Mouse (Mus musculus) kidney, embryonic 14.5 days (tissue): ENCODE results near the gene Gm10322. TPM values are rescaled to one million over a fixed set of nuclear protein-coding genes. Genes with fewer than 3 reads are reported as not detected.

Source experiments
- ATAC-seq: fragments of 200-750 bp; cut with Nextera tagmentation; 2 replicates; pipeline ENCODE4 v1.8.0; 2017; ENCODE audit warnings: moderate number of reproducible peaks, mild to moderate bottlenecking, moderate TSS enrichment, moderate library complexity; ENCODE audit not compliant: low FRiP score, low TSS enrichment
- H3K27ac ChIP-seq: fragments of 300-500 bp; sonication (generic); 2 replicates; pipeline ENCODE4 v1.5.1; 2014; ENCODE audit warnings: low read depth, mild to moderate bottlenecking, low read length, moderate library complexity, mixed read lengths
- H3K27me3 ChIP-seq: fragments of 300-500 bp; sonication (generic); 2 replicates; pipeline ENCODE4 v1.6.1; 2014; ENCODE audit warnings: mild to moderate bottlenecking, low read length; ENCODE audit not compliant: control insufficient read depth, insufficient read depth
- H3K36me3 ChIP-seq: fragments of 300-500 bp; sonication (generic); 2 replicates; pipeline ENCODE4 v1.6.1; 2014; ENCODE audit warnings: low read length, mixed read lengths; ENCODE audit not compliant: control insufficient read depth, insufficient read depth
- H3K4me1 ChIP-seq: fragments of 300-500 bp; sonication (generic); 2 replicates; pipeline ENCODE4 v1.6.1; 2014; ENCODE audit warnings: low read length, mixed read lengths; ENCODE audit not compliant: control insufficient read depth, insufficient read depth
- H3K4me2 ChIP-seq: fragments of 300-500 bp; sonication (generic); replicated peaks from 2 replicates; pipeline ENCODE4 v1.6.1; 2014; ENCODE audit warnings: low read depth, mild to moderate bottlenecking, low read length
- H3K4me3 ChIP-seq: fragments of 300-500 bp; sonication (generic); 2 replicates; pipeline ENCODE4 v1.5.1; 2014; ENCODE audit warnings: mild to moderate bottlenecking, low read length
- H3K9ac ChIP-seq: fragments of 300-500 bp; sonication (generic); 2 replicates; pipeline ENCODE4 v1.6.1; 2014; ENCODE audit warnings: low read depth, mild to moderate bottlenecking, low read length, moderate library complexity
- H3K9me3 ChIP-seq: fragments of 300-500 bp; sonication (generic); 2 replicates; pipeline ENCODE4 v1.6.1; 2016; ENCODE audit warnings: low read length; ENCODE audit not compliant: control insufficient read depth
- WGBS: fragments of 180-500 bp; shearing (Covaris S2); extraction: QIAGEN DNeasy Blood & Tissue Kit; methylation state at CpG from one replicate; pipeline ENCODE4 v1.1.7; 2014; 5-methylcytosine and 5-hydroxymethylcytosine counted together
- polyA plus RNA-seq: library from polyadenylated mRNA; unstranded; fragments of >200 nt; fragmentation: Nextera tagmentation; extraction: Ambion mirVana; gene quantifications from 2 replicates; pipeline ENCODE4 v1.2.1, GENCODE M21; 2014

The Gm10322 gene
- polyA plus RNA-seq, 1 experiment from 2014 or later = not detected

DNA sequence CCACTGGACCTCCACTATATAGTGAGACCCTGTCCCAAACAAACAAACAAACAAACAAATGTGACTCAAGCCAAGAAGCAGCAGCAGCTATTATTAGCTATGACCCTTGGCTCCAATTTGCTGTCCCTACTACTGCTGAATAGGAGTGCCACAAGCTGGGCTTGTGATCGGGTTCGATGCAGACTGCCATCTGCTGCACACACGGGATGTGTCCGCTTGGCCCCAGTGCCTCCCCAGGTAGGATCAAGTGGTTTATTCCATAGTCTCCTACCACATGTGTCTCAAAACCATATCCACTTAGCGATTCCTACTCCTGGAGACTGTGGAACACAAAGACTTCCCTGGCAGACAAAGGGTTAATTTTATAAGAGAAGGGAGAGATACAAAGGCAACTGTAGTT, 1.7 kb upstream of the Gm10322 start:
- Histone ChIP-seq H3K4me1 (peaks cover 10% of the 10 kb centered on the region; the same call in 1 of the 2 replicates), H3K27me3 (no peaks in the 10 kb centered on the region), H3K27ac (no peak overlapping the region), H3K9me3 (no peaks in the 10 kb centered on the region), H3K9ac (no peak overlapping the region), H3K4me2 (no peak overlapping the region), H3K4me3 (no peak overlapping the region), H3K36me3 (no peaks in the 10 kb centered on the region)
- ATAC-seq = no peak
- WGBS = 86% methylated on average over 5 of the region's 5 CpGs

DNA sequence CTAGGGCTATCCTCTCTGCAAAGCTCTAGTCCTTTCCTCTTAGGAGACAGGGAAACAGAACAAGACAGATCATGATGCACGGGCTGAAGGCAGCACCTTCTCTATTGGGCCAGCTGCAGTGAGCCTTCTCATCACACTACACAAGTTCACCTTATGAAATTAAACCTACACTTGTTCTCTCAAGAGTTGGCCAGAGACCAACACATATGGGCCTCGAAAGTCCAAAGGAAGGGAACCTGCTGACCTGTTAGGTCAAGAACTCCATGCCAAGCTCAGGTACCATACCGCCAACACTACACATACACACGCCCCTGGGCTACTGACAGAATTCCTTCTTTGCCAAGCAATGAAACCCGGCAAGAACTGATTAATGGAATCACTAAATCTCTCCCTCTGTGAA, 452 bp upstream of the Gm10322 start:
- H3K4me2 ChIP-seq = peak overlapping the region; percentile 87
- H3K27ac ChIP-seq = no peak overlapping the region
- no peaks in the 10 kb centered on the region for H3K36me3 ChIP-seq
- no peaks in the 10 kb centered on the region for H3K27me3 ChIP-seq
- no peaks in the 10 kb centered on the region for H3K9me3 ChIP-seq
- peak overlapping the region; percentile 67 for H3K4me3 ChIP-seq
- ATAC-seq = no peak
- WGBS = 31% methylated on average over 5 of the region's 5 CpGs
- peak overlapping the region; percentile 84; the same call in 1 of the 2 replicates for H3K9ac ChIP-seq
- peaks cover 10% of the 10 kb centered on the region; the same call in 1 of the 2 replicates for H3K4me1 ChIP-seq

DNA sequence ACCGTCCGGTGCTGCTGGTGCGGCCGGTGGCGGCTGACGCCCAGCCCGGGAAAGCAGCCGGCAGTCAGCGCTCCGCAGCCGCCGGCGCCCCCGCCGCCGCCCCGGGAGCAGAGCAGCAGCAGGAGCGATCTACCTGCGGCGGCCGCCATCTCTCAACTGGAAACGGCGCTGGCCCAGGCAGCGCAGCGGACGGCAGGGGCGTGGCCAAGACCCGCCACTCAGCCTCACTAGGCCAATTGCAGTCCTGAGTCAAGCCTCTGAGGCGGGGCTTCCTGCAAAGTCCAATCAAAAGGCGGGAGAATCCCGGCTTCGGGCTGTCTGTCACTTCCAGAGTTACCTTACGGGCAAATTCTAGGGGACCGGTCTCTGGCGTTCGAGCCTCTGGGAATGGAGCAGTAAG, 659 bp downstream of the Gm10322 start, which contains the start of gene Mcu:
Gene Mcu (minus strand): TSS at position 171 of the 400 bp plus-strand sequence.
- Histone ChIP-seq H3K9me3 (no peaks in the 10 kb centered on the region), H3K36me3 (no peaks in the 10 kb centered on the region), H3K27me3 (no peaks in the 10 kb centered on the region), H3K4me3 (peak within 1 kb of the TSS; percentile 67), H3K9ac (peak within 1 kb of the TSS; percentile 84), H3K4me1 (peaks cover 10% of the 10 kb centered on the region; the same call in 1 of the 2 replicates), H3K4me2 (peak within 1 kb of the TSS; percentile 87), H3K27ac (peak within 1 kb of the TSS; percentile 25; the same call in 1 of the 2 replicates)
- WGBS = 1% methylated on average over 34 of the region's 36 CpGs
- peak; percentile 99 for ATAC-seq

- Histone ChIP-seq H3K27me3 (no peaks in the 10 kb centered on the region), H3K9ac (no peak overlapping the region), H3K4me1 (peaks cover 10% of the 10 kb centered on the region; the same call in 1 of the 2 replicates), H3K9me3 (no peaks in the 10 kb centered on the region), H3K27ac (no peak overlapping the region), H3K4me3 (no peak overlapping the region), H3K4me2 (no peak overlapping the region), H3K36me3 (no peaks in the 10 kb centered on the region)
- ATAC-seq = no peak
- WGBS = 91% methylated on average over 7 of the region's 7 CpGs
Measured at GRCm38 (mm10) chr10:59617776-59618175, 1.9 kb downstream of the Gm10322 start.

GRCm38 (mm10) chr10:59621355-59621754, 5.5 kb downstream of the Gm10322 start:
- Histone ChIP-seq H3K36me3 (no peaks in the 10 kb centered on the region), H3K4me2 (no peak overlapping the region), H3K9me3 (no peaks in the 10 kb centered on the region), H3K9ac (no peak overlapping the region), H3K27ac (no peak overlapping the region), H3K4me1 (no peaks in the 10 kb centered on the region), H3K4me3 (no peak overlapping the region), H3K27me3 (no peaks in the 10 kb centered on the region)
- WGBS = 75% methylated on average over 10 of the region's 10 CpGs
- ATAC-seq = no peak

- no peak overlapping the region for H3K27ac ChIP-seq
- no peak overlapping the region for H3K9ac ChIP-seq
- no peaks in the 10 kb centered on the region for H3K4me1 ChIP-seq
- WGBS = 57% methylated on average over 5 of the region's 5 CpGs
- no peak overlapping the region for H3K4me3 ChIP-seq
- no peak for ATAC-seq
- no peaks in the 10 kb centered on the region for H3K27me3 ChIP-seq
- no peak overlapping the region for H3K4me2 ChIP-seq
- no peaks in the 10 kb centered on the region for H3K36me3 ChIP-seq
- no peaks in the 10 kb centered on the region for H3K9me3 ChIP-seq
Measured at GRCm38 (mm10) chr10:59623496-59623895, 7.6 kb downstream of the Gm10322 start.

- Histone ChIP-seq H3K27ac (no peak overlapping the region), H3K4me2 (no peak overlapping the region), H3K4me1 (no peaks in the 10 kb centered on the region), H3K27me3 (no peaks in the 10 kb centered on the region), H3K4me3 (no peak overlapping the region), H3K9ac (no peak overlapping the region), H3K9me3 (no peaks in the 10 kb centered on the region), H3K36me3 (no peaks in the 10 kb centered on the region)
- 63% methylated on average over 17 of the region's 17 CpGs for WGBS
- ATAC-seq = no peak
Measured at GRCm38 (mm10) chr10:59628641-59629505, 13.0 kb downstream of the Gm10322 start.

DNA sequence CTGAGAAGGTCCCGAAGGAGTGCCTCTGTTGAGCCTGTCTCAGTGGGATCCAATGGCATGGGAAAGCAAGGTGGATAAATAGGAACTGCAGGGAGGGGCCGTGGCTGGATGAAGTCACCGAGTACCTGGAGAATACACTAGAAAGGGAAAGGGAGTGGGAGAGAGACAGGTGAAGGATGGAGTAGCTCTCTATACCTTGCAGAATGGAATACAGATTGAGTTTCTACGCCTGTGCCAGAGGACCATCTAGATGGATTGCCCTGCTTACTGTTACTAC, 13.6 kb downstream of the Gm10322 start:
- Histone ChIP-seq H3K27ac (no peak overlapping the region), H3K9me3 (no peaks in the 10 kb centered on the region), H3K4me2 (no peak overlapping the region), H3K4me3 (no peak overlapping the region), H3K36me3 (no peaks in the 10 kb centered on the region), H3K27me3 (no peaks in the 10 kb centered on the region), H3K9ac (no peak overlapping the region), H3K4me1 (no peaks in the 10 kb centered on the region)
- ATAC-seq = no peak
- WGBS = 73% methylated on average over 4 of the region's 4 CpGs

GRCm38 (mm10) chr10:59636048-59636447, 20.2 kb downstream of the Gm10322 start:
- Histone ChIP-seq H3K4me2 (no peak overlapping the region), H3K27me3 (no peaks in the 10 kb centered on the region), H3K27ac (no peak overlapping the region), H3K36me3 (no peaks in the 10 kb centered on the region), H3K9ac (no peak overlapping the region), H3K4me1 (no peaks in the 10 kb centered on the region), H3K4me3 (no peak overlapping the region), H3K9me3 (no peaks in the 10 kb centered on the region)
- 90% methylated on average over 2 of the region's 2 CpGs for WGBS
- no peak for ATAC-seq
